Mouse (Mus musculus) megakaryocyte, embryonic 14.5 days (primary cell): ENCODE data around the gene Kcnh4. TPM values are rescaled to one million over a fixed set of nuclear protein-coding genes. Genes with fewer than 3 reads are reported as not detected.

Experiments
- H3K27me3 ChIP-seq: replicated peaks from 2 replicates; pipeline ENCODE3; 2012; ENCODE audit warnings: inconsistent platforms
- H3K36me3 ChIP-seq: replicated peaks from 2 replicates; pipeline ENCODE3; 2012; ENCODE audit warnings: low read length, inconsistent platforms, mixed read lengths
- H3K4me1 ChIP-seq: 2 replicates; pipeline ENCODE4 v1.6.1; 2012; ENCODE audit warnings: inconsistent platforms
- H3K4me3 ChIP-seq: replicated peaks from 2 replicates; pipeline ENCODE3; 2012; ENCODE audit warnings: moderate library complexity, mild to moderate bottlenecking, inconsistent platforms
- H3K9me3 ChIP-seq: 2 replicates; pipeline ENCODE4 v1.6.1; 2012; ENCODE audit warnings: inconsistent platforms
- FLI1 ChIP-seq: IDR thresholded peaks from 2 replicates; pipeline ENCODE4 v1.6.1; 2012; ENCODE audit warnings: low read length, inconsistent platforms, mixed read lengths
- GATA1 ChIP-seq: IDR thresholded peaks from 3 replicates; pipeline ENCODE4 v1.6.1; 2012; ENCODE audit warnings: mixed read lengths, low read length, inconsistent platforms, borderline replicate concordance
- polyA plus RNA-seq: library from polyadenylated mRNA; stranded (reverse); fragments of >175 nt; gene quantifications from 2 replicates; pipeline ENCODE4 v1.2.3, GENCODE M21; 2012; ENCODE audit warnings: low replicate concordance; ENCODE audit not compliant: insufficient read depth

The Kcnh4 gene
- polyA plus RNA-seq, 1 experiment = not detected

DNA sequence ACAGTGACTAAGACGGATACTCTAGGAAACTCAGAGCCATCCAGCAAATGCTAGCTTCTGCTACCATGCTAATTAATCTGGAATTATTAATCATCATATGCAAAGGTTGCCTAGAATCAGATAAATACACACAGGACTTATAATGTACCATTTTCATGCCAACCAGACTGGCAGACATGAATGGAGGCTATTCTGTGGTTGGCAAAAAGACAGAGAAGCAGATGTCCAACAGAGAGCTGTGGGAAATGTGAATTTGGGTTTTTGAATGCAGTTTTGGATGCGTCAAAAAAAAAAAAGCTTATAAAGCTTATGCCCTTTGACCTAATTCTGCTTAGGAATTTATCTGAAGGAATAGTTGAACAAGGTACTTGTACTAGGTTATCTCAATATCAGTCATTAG is 26.0 kb upstream of the Kcnh4 start:
- no peak for TF ChIP-seq FLI1
- no peak for TF ChIP-seq GATA1
- Histone ChIP-seq H3K9me3 (no peaks in the 10 kb centered on the region; the same call in 1 of the 2 replicates), H3K36me3 (peaks cover 96% of the 10 kb centered on the region), H3K4me3 (no peak overlapping the region), H3K4me1 (peaks cover 15% of the 10 kb centered on the region), H3K27me3 (no peaks in the 10 kb centered on the region)

DNA sequence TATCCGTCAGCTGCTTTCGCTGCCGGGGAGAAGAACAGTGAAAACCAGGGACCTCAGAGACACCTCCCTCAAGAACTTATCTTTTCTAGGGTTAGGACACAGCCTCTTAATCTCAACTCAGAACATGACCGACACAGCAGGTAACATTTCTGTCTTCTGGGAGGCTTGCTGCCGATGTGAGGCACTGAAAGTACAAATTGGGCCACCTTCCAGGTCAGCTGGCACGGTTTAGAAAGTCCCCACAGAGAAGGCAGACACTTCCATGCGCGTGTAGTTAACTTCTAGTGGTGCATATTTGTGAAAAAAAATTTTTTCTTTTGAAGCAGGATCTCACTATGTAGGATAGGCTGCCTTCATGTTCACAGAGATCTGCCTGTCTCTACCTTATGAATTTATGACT is 24.5 kb upstream of the Kcnh4 start:
- no peaks in the 10 kb centered on the region; the same call in 1 of the 2 replicates for H3K9me3 ChIP-seq
- no peaks in the 10 kb centered on the region for H3K27me3 ChIP-seq
- peaks cover 97% of the 10 kb centered on the region for H3K36me3 ChIP-seq
- peaks cover 15% of the 10 kb centered on the region for H3K4me1 ChIP-seq
- H3K4me3 ChIP-seq = no peak overlapping the region
- TF ChIP-seq GATA1 = no peak
- no peak for TF ChIP-seq FLI1

DNA sequence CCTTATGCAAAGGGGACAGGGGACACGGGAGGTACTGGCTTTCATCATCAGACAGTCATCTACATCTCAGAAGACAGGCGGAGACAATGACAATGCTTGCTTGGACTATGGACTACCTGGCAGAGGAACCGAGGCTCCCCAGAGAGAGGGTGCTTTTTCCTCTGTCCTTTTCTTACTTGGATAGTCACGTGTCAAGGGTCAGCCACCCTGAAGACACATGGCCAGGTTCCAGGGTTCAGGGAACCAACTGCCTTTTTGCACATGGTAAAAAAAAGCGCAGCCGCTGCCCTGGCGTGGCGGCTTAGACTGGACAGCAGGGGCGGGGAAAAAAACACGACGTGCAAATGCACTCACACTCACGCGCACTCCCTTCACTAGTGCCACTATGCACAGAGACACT is 22.8 kb upstream of the Kcnh4 start:
- Histone ChIP-seq H3K4me3 (no peak overlapping the region), H3K27me3 (no peaks in the 10 kb centered on the region), H3K9me3 (no peaks in the 10 kb centered on the region; the same call in 1 of the 2 replicates), H3K36me3 (peaks cover 89% of the 10 kb centered on the region), H3K4me1 (peaks cover 15% of the 10 kb centered on the region)
- no peak for TF ChIP-seq GATA1
- no peak for TF ChIP-seq FLI1

DNA sequence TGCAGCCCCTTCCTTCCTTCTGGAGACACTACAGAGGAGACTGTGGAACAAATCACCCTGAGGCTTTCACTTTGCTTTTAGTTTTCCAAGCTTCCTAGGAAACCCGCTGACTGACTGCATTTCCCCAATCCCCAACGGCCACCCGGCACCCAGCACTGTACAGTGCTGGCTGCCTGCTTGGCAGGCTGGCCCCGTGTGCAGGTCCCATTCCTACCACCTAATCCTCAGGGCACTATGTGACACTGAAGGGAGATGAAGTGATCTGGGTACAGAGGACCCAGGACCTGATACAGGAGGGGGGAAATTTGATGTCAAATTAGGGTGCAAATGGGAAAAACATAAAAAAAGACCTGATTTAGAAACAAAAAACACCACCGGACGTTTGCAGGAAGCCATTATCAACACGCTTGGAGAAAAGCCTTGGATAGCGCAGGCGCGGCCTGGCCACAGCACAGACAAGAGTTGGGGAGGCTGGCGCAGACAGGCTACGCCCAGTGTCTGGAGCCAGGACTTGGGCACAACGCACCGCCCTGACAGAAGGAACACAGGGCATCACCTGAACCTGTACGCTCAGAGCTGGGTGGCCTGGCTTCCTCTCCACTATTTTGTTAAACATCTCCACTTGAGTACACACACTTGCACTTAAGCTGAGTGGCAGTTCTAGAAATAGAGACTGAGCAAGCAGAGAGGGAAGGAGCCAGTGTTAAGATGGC is 22.2 kb upstream of the Kcnh4 start:
- Histone ChIP-seq H3K4me3 (no peak overlapping the region), H3K36me3 (peaks cover 84% of the 10 kb centered on the region), H3K9me3 (no peaks in the 10 kb centered on the region; the same call in 1 of the 2 replicates), H3K4me1 (peaks cover 16% of the 10 kb centered on the region), H3K27me3 (no peaks in the 10 kb centered on the region)
- no peak for TF ChIP-seq FLI1
- TF ChIP-seq GATA1 = no peak

DNA sequence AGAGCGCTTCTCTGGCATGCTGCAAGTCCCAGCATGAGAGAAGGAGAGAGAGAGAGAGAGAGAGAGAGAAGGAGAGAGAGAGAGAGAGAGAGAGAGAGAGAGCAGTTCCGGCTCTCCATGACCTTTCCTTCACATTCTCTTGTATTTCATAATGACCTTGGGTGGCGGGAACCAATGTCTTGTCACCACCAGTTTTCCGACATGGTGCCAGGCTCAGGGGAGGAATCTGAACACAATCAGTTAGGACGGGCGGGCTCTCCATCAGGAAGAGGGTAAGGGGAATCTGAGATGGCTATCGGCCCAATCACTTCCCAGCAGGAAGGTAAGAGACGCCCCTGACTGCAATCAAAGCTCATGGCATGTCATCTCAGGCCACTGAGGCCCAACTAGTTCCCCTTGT is 20.5 kb upstream of the Kcnh4 start:
- peaks cover 25% of the 10 kb centered on the region for H3K4me1 ChIP-seq
- peaks cover 67% of the 10 kb centered on the region for H3K36me3 ChIP-seq
- H3K4me3 ChIP-seq = no peak overlapping the region
- no peaks in the 10 kb centered on the region for H3K27me3 ChIP-seq
- no peaks in the 10 kb centered on the region for H3K9me3 ChIP-seq
- TF ChIP-seq FLI1 = no peak
- no peak for TF ChIP-seq GATA1

DNA sequence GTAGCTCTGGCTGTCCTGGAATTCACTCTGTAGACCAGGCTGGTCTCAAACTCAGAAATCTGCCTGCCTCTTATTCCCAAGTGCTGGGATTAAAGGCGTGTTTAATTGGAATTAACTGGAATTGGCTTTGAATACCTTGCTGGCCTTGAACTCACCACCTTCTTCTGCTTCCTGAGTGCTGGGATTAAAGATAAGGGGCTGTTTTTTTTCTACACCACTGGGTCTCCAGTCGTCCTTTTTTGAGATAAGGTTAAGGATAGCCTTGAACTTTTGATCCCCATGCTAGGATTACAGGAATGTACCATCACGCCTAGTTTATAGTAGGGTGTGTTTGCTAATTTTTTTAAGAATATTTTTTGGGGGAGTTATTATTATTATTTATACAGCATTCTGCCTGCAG is 18.3 kb upstream of the Kcnh4 start:
- H3K36me3 ChIP-seq = peaks cover 49% of the 10 kb centered on the region
- no peak for TF ChIP-seq GATA1
- no peak for TF ChIP-seq FLI1
- H3K27me3 ChIP-seq = no peaks in the 10 kb centered on the region
- no peak overlapping the region for H3K4me3 ChIP-seq
- no peaks in the 10 kb centered on the region for H3K9me3 ChIP-seq
- peaks cover 30% of the 10 kb centered on the region for H3K4me1 ChIP-seq

DNA sequence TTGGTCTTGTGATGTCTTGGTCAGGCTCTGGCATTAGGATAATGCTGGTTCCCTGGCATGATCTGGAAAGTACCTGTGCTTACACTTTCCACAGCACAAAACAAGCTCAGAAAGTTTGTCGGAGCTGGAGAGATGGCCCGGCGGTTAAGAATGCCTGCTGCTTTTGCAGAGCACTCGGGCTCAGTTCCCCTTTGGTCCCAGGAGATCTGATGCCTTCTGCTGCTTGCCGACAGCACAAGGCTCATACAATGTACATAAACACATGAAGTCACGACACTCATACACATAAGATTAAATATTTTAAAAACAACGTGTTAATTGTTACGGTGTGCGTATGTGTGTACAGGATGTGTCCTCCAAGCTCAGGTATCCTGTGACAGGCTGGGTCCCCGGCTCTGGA is 16.2 kb upstream of the Kcnh4 start:
- H3K36me3 ChIP-seq = peaks cover 28% of the 10 kb centered on the region
- no peak overlapping the region for H3K4me3 ChIP-seq
- TF ChIP-seq FLI1 = no peak
- TF ChIP-seq GATA1 = no peak
- H3K27me3 ChIP-seq = no peaks in the 10 kb centered on the region
- H3K9me3 ChIP-seq = no peaks in the 10 kb centered on the region
- peaks cover 23% of the 10 kb centered on the region for H3K4me1 ChIP-seq

DNA sequence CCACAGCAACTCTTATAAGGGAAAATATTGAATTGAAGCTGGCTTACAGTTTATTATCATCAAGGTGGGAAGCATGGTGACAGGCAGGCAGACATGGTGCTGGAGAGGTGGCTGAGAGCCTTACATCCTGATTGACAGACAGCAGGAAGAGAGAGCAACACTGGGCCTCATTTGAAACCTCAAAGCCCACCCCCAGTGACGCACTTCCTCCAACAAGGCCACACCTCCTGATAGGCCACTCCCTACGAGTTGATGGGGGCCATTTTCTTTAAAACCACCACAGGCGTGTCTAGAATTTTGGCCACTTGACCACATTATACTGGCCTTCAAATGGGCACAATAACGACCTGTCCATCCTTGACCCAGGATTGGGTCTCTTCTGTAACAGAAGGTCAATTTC is 14.5 kb upstream of the Kcnh4 start:
- Histone ChIP-seq H3K9me3 (no peaks in the 10 kb centered on the region), H3K4me3 (no peak overlapping the region), H3K27me3 (no peaks in the 10 kb centered on the region), H3K36me3 (peaks cover 11% of the 10 kb centered on the region), H3K4me1 (peaks cover 34% of the 10 kb centered on the region)
- TF ChIP-seq GATA1 = no peak
- TF ChIP-seq FLI1 = no peak

DNA sequence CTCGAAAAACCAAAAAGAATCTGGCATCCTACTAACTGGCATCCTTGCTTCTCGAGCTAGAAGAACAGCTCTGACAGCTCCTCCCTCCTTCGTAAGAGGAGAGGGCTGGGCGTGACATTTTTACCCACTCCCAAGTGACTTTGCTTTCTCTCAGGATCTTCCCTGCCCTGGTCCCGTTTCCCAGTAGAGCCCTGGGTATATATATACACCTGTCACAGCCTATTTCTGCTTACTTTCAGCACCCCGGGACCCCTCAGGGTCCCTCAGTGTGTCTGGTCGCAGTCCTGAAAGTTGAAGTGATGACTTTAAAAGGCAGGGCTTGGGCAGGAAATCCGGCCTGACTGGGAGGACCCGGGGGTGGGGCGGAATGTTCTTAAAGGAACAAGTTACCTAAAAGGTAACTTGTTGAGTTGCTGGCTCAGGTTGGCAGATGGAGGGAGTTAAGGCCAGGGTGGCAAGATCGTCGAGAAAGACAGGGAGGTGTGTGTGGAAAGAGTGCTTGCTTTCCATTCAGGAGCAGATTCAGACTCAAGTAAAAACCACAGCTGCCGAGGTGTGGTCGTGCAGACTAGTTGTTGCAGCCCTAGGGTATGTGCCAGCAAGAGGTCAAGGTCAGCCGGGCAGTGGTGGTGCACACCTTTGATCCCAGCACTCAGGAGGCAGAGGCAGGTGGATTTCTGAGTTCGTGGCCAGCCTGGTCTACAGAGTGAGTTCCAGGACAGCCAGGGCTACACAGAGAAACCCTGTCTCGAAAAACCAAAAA is 11.1 kb upstream of the Kcnh4 start, which contains the start of gene Ghdc:
Ghdc (minus strand) TSS at position 312 of the 763 bp plus-strand sequence.
- no peaks in the 10 kb centered on the region for H3K9me3 ChIP-seq
- H3K36me3 ChIP-seq = peaks cover 15% of the 10 kb centered on the region
- TF ChIP-seq FLI1 (no peak), GATA1 (no peak)
- H3K4me3 ChIP-seq = peak within 1 kb of the TSS; percentile 94
- peaks cover 6% of the 10 kb centered on the region for H3K27me3 ChIP-seq
- peaks cover 42% of the 10 kb centered on the region for H3K4me1 ChIP-seq

DNA sequence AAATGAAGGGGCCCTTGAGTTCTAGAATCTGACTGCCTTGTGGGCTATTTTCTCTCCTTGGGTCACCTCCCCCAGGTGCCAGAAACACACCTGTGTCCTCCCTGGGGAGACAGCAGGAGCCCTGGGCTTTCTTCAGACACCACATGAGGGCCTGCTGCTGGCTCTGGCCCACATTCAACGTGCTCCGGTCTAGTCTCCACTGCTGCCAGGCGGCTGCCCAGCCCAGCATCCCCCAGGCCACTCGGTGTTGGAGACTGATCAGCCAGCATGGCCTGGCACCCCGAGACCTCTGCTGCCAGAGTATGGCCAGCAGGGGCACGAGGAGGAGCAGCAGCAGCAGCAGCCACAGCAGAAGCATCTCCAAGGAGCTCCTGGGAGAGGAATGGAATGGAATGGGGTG is 10.2 kb upstream of the Kcnh4 start:
- H3K4me3 ChIP-seq = peak overlapping the region; percentile 94

More for the DNA sequence above, 10.2 kb upstream of the Kcnh4 start:
- H3K9me3 ChIP-seq = no peaks in the 10 kb centered on the region
- H3K36me3 ChIP-seq = peaks cover 15% of the 10 kb centered on the region
- no peak for TF ChIP-seq GATA1
- TF ChIP-seq FLI1 = no peak
- peaks cover 40% of the 10 kb centered on the region for H3K4me1 ChIP-seq
- peaks cover 9% of the 10 kb centered on the region for H3K27me3 ChIP-seq
